Mouse (Mus musculus) lung, postnatal 25 days (tissue): ENCODE results near the gene Myl10.
A peak's percentile ranks its signal among the peaks of the same experiment; 100 is the strongest.
"Not testable (repeated sequence)": the region's sequence is repeated elsewhere in the genome, so short reads cannot be mapped to it uniquely, and the experiment has no call there.

Source experiments
- DNase-seq: peaks from one replicate; pipeline ENCODE4 v3.0.0; 2022; ENCODE audit warnings: low spot score

Myl10 gene

DNA sequence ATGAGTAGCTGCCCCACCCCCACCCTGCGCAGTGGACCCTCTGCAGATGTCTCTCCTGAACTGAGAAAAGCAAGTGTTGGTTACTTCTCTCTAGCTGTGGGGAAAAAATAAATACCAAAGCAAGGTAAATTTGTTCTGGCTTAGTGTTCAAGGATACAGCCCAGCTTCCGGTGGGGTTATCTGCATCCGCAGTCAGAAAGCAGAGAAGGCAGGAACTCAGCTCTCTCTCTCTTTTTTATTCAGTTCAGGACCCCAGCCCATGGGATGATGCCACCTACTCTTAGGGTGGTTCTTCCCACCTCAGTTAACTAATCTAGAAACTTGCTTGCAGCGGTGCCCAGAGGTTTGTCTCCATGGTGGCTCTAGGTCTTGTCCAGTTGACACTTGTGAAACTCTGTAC is at the start of gene Myl10:
TSS of gene Myl10 (plus strand) at position 363 of the 400 bp plus-strand sequence.
- no peak for DNase-seq

- no peak for DNase-seq
Observed at GRCm38 (mm10) chr5:136646731-136647328, 46.1 kb upstream of the Myl10 start.

- no peak for DNase-seq
Observed at GRCm38 (mm10) chr5:136649071-136649470, 43.9 kb upstream of the Myl10 start.

GRCm38 (mm10) chr5:136649655-136650054 is 43.3 kb upstream of the Myl10 start:
- no peak for DNase-seq

GRCm38 (mm10) chr5:136654481-136654880 is 38.5 kb upstream of the Myl10 start:
- DNase-seq = no peak

DNA sequence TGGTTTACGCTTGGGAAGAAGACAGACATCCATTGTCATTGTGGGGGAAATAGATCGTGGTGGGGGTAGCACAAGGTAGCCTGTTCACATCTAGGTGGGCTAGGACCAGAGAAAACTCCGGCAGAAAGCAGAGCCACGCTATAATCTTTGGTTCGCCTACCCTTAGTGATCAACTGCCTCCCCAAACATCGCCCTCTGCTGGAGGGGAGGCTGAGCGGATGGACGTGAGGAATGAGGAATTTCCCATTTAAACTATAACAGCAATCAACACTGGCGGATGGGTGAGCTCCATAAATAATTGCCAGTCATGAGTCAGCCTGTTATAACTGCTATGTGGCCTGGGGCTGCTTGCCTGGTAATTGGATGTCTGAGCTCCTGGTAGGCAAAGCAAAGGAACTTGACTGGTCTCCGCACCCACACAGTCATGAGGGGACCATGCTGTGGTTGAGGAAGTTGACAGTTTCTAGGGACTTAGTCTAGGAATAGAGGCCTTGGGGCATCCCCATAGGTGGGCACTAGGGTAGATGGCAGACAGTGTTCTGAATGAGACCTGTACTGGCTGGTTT is 36.0 kb upstream of the Myl10 start:
- DNase-seq = no peak

DNA sequence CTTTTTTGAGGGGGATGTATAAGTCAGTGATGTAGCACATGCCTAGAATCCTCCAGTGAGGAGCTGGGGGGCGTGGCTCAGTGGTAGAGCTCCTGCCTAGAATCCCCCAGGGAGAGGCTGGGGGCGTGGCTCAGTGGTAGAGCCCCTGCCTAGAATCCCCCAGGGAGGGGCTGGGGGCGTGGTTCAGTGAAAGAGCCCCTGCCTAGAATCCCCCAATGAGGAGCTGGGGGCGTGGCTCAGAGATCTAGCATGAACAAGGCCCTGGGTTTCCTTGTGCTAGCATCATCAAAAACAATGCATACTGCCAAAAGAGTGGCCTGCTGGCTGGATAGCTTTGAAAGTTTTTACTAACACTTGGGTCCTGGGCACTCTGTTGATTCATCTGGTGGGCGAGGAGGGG is 32.2 kb upstream of the Myl10 start:
- DNase-seq = not testable (repeated sequence)

- no peak for DNase-seq
Observed at GRCm38 (mm10) chr5:136662281-136662680, 30.7 kb upstream of the Myl10 start.

- DNase-seq = no peak
Observed at GRCm38 (mm10) chr5:136662822-136663221, 30.1 kb upstream of the Myl10 start.

- DNase-seq = peak; percentile 76
Observed at GRCm38 (mm10) chr5:136664497-136664896, 28.4 kb upstream of the Myl10 start.

GRCm38 (mm10) chr5:136676315-136677030 is 16.5 kb upstream of the Myl10 start:
- DNase-seq = no peak

GRCm38 (mm10) chr5:136678840-136679348 is 14.1 kb upstream of the Myl10 start:
- no peak for DNase-seq

- no peak for DNase-seq
Observed at GRCm38 (mm10) chr5:136686349-136686748, 6.6 kb upstream of the Myl10 start.

GRCm38 (mm10) chr5:136687561-136687960 is 5.4 kb upstream of the Myl10 start:
- no peak for DNase-seq

DNA sequence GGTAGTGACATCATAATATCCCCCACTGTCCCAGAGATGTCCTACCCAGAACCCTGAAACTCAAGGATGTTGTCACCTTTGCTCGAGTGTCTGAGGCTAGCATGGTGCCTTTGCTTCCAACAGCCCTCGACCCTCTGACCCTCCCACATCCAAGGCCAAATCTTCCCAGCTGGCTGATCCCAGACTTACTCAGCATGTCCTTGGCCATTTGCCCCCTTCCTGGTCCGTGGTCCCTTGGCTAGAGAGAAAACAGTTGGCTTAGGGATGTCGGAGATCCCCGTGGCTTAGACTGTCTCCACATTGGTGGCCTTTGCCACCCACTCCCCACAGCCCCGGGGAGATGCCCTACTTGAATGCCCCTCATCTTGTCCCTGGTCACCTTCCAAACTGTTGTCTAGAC is 4.1 kb upstream of the Myl10 start:
- no peak for DNase-seq

GRCm38 (mm10) chr5:136691170-136691569 is 1.8 kb upstream of the Myl10 start:
- DNase-seq = no peak

GRCm38 (mm10) chr5:136693418-136693817 is 472 bp downstream of the Myl10 start:
- no peak for DNase-seq

- no peak for DNase-seq
Observed at GRCm38 (mm10) chr5:136694976-136695375, 2.0 kb downstream of the Myl10 start.

DNA sequence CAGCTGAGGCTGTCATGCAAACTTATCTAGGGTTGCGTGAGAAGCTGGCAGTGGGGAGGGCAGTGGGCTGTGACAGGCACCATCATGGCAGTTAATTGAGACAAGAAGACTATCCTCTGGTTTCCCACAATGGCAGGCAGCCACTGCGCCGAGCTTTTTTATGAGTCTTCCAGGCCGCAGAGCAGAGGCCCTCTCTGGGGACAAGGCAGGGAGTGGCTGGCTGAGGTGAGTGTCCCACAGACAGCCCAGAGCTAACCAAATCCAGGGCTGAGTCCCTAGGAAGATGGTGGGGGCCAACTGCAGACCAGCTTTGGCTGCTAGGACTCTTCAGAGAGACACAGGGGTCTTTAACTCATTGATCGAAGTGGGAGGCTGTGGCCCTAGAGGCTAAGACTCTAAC is 3.6 kb downstream of the Myl10 start:
- no peak for DNase-seq

- DNase-seq = no peak
Observed at GRCm38 (mm10) chr5:136697618-136698017, 4.7 kb downstream of the Myl10 start.

- DNase-seq = peak; percentile 48
Observed at GRCm38 (mm10) chr5:136702159-136702725, 9.3 kb downstream of the Myl10 start.

GRCm38 (mm10) chr5:136703751-136704150 is 10.8 kb downstream of the Myl10 start:
- peak; percentile 73 for DNase-seq

GRCm38 (mm10) chr5:136704151-136704550 is 11.2 kb downstream of the Myl10 start:
- no peak for DNase-seq
